Mouse (Mus musculus) limb, embryonic 13.5 days (tissue): Measurements from ENCODE around the gene Psma1. TPM values are rescaled to one million over a fixed set of nuclear protein-coding genes. Genes with fewer than 3 reads are reported as not detected.
A peak's percentile ranks its signal among the peaks of the same experiment; 100 is the strongest.

Experiments used
- ATAC-seq: fragments of 200-750 bp; cut with Nextera tagmentation; 2 replicates; pipeline ENCODE4 v1.8.0; 2017; ENCODE audit warnings: low read depth, moderate number of reproducible peaks, moderate TSS enrichment; ENCODE audit not compliant: low FRiP score
- H3K27ac ChIP-seq: fragments of 300-500 bp; sonication (generic); 2 replicates; pipeline ENCODE4 v1.5.1; 2015; ENCODE audit warnings: inconsistent platforms, mild to moderate bottlenecking, moderate library complexity
- H3K27me3 ChIP-seq: fragments of 300-500 bp; sonication (generic); 2 replicates; pipeline ENCODE4 v1.6.1; 2015; ENCODE audit warnings: mild to moderate bottlenecking, inconsistent platforms
- H3K36me3 ChIP-seq: fragments of 300-500 bp; sonication (generic); 2 replicates; pipeline ENCODE4 v1.6.1; 2015; ENCODE audit warnings: inconsistent platforms, mild to moderate bottlenecking, moderate library complexity
- H3K4me1 ChIP-seq: fragments of 300-500 bp; sonication (generic); 2 replicates; pipeline ENCODE4 v1.6.1; 2015; ENCODE audit warnings: inconsistent platforms
- H3K4me2 ChIP-seq: fragments of 300-500 bp; sonication (generic); replicated peaks from 2 replicates; pipeline ENCODE4 v1.6.1; 2015; ENCODE audit warnings: inconsistent platforms, mild to moderate bottlenecking, moderate library complexity
- H3K4me3 ChIP-seq: fragments of 300-500 bp; sonication (generic); 2 replicates; pipeline ENCODE4 v1.5.1; 2015; ENCODE audit warnings: moderate library complexity, mild to moderate bottlenecking, inconsistent platforms
- H3K9ac ChIP-seq: fragments of 300-500 bp; sonication (generic); 2 replicates; pipeline ENCODE4 v1.6.1; 2015; ENCODE audit warnings: mild to moderate bottlenecking, inconsistent platforms
- H3K9me3 ChIP-seq: fragments of 300-500 bp; sonication (generic); 2 replicates; pipeline ENCODE4 v1.6.1; 2016; ENCODE audit warnings: inconsistent platforms
- WGBS: fragments of 180-500 bp; shearing (Covaris S2); methylation state at CpG from one replicate; pipeline ENCODE4 v1.1.7; 2015; 5-methylcytosine and 5-hydroxymethylcytosine counted together
- polyA plus RNA-seq: library from polyadenylated mRNA; unstranded; fragments of >200 nt; fragmentation: Nextera tagmentation; extraction: Ambion mirVana; gene quantifications from 2 replicates; pipeline ENCODE4 v1.2.1, GENCODE M21; 2015

The Psma1 gene
- polyA plus RNA-seq, 1 experiment from 2014 or later: 408 TPM

- no peaks in the 10 kb centered on the region for H3K9me3 ChIP-seq
- peaks cover 28% of the 10 kb centered on the region for H3K36me3 ChIP-seq
- peak within 1 kb of the TSS; percentile 62 for H3K4me2 ChIP-seq
- H3K27me3 ChIP-seq: no peaks in the 10 kb centered on the region
- peak; percentile 97 for ATAC-seq
- WGBS: 2% methylated on average over 72 of the region's 75 CpGs
- peak within 1 kb of the TSS; percentile 65; the same call in 1 of the 2 replicates for H3K27ac ChIP-seq
- peaks cover 9% of the 10 kb centered on the region for H3K4me1 ChIP-seq
- H3K4me3 ChIP-seq: peak within 1 kb of the TSS; percentile 94
- peak within 1 kb of the TSS; percentile 97 for H3K9ac ChIP-seq
Measured at GRCm38 (mm10) chr7:114253885-114254833, 21.8 kb downstream of the Psma1 start, which contains the start of gene Copb1. Copb1 (minus strand) TSS chr7:114254711.

- H3K4me1 ChIP-seq: peaks cover 9% of the 10 kb centered on the region
- no peak overlapping the region for H3K4me2 ChIP-seq
- no peak overlapping the region for H3K9ac ChIP-seq
- no peak overlapping the region for H3K27ac ChIP-seq
- no peak for ATAC-seq
- no peaks in the 10 kb centered on the region for H3K27me3 ChIP-seq
- no peak overlapping the region for H3K4me3 ChIP-seq
- peaks cover 46% of the 10 kb centered on the region for H3K36me3 ChIP-seq
- H3K9me3 ChIP-seq: no peaks in the 10 kb centered on the region
- WGBS: 91% methylated on average over 3 of the region's 3 CpGs
Measured at GRCm38 (mm10) chr7:114251684-114252083, 24.2 kb downstream of the Psma1 start.

GRCm38 (mm10) chr7:114233980-114234379 is 41.9 kb downstream of the Psma1 start:
- Histone ChIP-seq H3K4me2 (no peak overlapping the region), H3K27ac (no peak overlapping the region), H3K9ac (no peak overlapping the region), H3K4me3 (no peak overlapping the region), H3K27me3 (no peaks in the 10 kb centered on the region), H3K9me3 (no peaks in the 10 kb centered on the region), H3K4me1 (no peaks in the 10 kb centered on the region), H3K36me3 (peaks cover 68% of the 10 kb centered on the region)
- ATAC-seq: no peak
- WGBS: 86% methylated on average over 7 of the region's 7 CpGs

DNA sequence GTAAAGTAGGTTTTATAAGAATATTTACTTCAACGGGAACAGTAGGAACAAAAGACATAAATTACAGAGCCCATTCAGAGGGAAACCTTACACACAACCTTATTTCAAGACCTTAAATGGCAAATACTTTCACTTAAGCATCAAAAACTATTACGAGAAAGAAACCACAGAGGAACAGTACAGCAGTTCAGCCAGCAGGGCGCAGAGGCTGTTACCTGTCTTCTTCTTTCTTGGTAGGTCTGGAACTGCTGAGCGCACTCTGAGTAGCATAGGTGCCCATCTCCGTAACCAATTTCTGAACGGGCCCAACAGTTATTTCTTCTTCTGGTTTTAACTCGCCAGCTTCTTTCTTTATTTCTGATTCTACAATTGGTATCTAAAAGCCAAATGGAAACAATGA is 42.9 kb downstream of the Psma1 start:
- Histone ChIP-seq H3K4me1 (no peaks in the 10 kb centered on the region), H3K27me3 (no peaks in the 10 kb centered on the region), H3K4me2 (no peak overlapping the region), H3K9me3 (no peaks in the 10 kb centered on the region), H3K36me3 (peaks cover 70% of the 10 kb centered on the region), H3K27ac (no peak overlapping the region), H3K9ac (no peak overlapping the region), H3K4me3 (no peak overlapping the region)
- no peak for ATAC-seq
- WGBS: 89% methylated on average over 7 of the region's 7 CpGs

GRCm38 (mm10) chr7:114231857-114232256 is 44.1 kb downstream of the Psma1 start:
- no peak overlapping the region for H3K27ac ChIP-seq
- no peaks in the 10 kb centered on the region for H3K9me3 ChIP-seq
- no peaks in the 10 kb centered on the region for H3K27me3 ChIP-seq
- no peak overlapping the region for H3K9ac ChIP-seq
- 92% methylated on average over 3 of the region's 3 CpGs for WGBS
- H3K4me1 ChIP-seq: no peaks in the 10 kb centered on the region
- H3K4me3 ChIP-seq: no peak overlapping the region
- ATAC-seq: no peak
- no peak overlapping the region for H3K4me2 ChIP-seq
- H3K36me3 ChIP-seq: peaks cover 69% of the 10 kb centered on the region

DNA sequence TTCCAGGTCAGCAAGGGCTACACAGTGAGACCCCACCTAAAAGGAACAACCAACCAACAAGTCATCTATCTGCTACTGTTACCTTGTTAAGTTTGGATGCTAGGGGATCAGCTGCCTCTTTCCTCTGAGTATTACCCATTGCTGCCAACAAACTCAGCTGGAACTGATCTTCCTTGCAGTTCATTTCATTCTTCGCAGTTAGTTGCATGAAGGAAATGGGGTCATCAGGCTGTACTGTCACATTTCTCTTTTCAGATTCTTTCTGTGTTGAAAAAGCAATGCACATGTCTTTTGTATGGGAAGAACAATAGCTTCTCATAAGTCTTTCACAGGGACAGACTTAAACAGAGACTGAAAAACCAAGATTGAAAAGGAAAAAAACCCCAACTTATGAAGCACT is 49.4 kb downstream of the Psma1 start:
- 96% methylated on average over 1 of the region's 1 CpGs for WGBS
- Histone ChIP-seq H3K4me2 (no peak overlapping the region), H3K4me1 (no peaks in the 10 kb centered on the region), H3K27ac (no peak overlapping the region), H3K4me3 (no peak overlapping the region), H3K9me3 (no peaks in the 10 kb centered on the region; the same call in 1 of the 2 replicates), H3K27me3 (no peaks in the 10 kb centered on the region), H3K9ac (no peak overlapping the region), H3K36me3 (peaks cover 57% of the 10 kb centered on the region)
- no peak for ATAC-seq

GRCm38 (mm10) chr7:114220433-114220832 is 55.5 kb downstream of the Psma1 start:
- no peak overlapping the region for H3K9ac ChIP-seq
- 93% methylated on average over 4 of the region's 4 CpGs for WGBS
- no peak overlapping the region for H3K4me2 ChIP-seq
- no peaks in the 10 kb centered on the region; the same call in 1 of the 2 replicates for H3K9me3 ChIP-seq
- ATAC-seq: no peak
- H3K27me3 ChIP-seq: no peaks in the 10 kb centered on the region
- H3K4me3 ChIP-seq: no peak overlapping the region
- H3K27ac ChIP-seq: no peak overlapping the region
- H3K4me1 ChIP-seq: no peaks in the 10 kb centered on the region
- H3K36me3 ChIP-seq: peaks cover 59% of the 10 kb centered on the region

GRCm38 (mm10) chr7:114216908-114217307 is 59.0 kb downstream of the Psma1 start:
- WGBS: 93% methylated on average over 2 of the region's 2 CpGs
- H3K27ac ChIP-seq: no peak overlapping the region
- peaks cover 71% of the 10 kb centered on the region for H3K36me3 ChIP-seq
- no peak overlapping the region for H3K9ac ChIP-seq
- no peaks in the 10 kb centered on the region for H3K4me1 ChIP-seq
- H3K4me3 ChIP-seq: no peak overlapping the region
- no peak overlapping the region for H3K4me2 ChIP-seq
- no peaks in the 10 kb centered on the region for H3K9me3 ChIP-seq
- H3K27me3 ChIP-seq: no peaks in the 10 kb centered on the region
- ATAC-seq: no peak

Other genes with a start within 250 kb of the Psma1 start
- 21.8 and 22.2 TPM in 2 replicates for gene Rras2, start 158.3 kb downstream of the Psma1 start, polyA plus RNA-seq
- 136 and 143 TPM in 2 replicates for gene Copb1, start 21.4 kb downstream of the Psma1 start, polyA plus RNA-seq
- gene Pde3b, start 139.2 kb upstream of the Psma1 start, polyA plus RNA-seq: 4.1 and 5.3 TPM in 2 replicates